Mouse (Mus musculus): ENCODE measurements around the gene Ephb4.

The Ephb4 gene

DNA sequence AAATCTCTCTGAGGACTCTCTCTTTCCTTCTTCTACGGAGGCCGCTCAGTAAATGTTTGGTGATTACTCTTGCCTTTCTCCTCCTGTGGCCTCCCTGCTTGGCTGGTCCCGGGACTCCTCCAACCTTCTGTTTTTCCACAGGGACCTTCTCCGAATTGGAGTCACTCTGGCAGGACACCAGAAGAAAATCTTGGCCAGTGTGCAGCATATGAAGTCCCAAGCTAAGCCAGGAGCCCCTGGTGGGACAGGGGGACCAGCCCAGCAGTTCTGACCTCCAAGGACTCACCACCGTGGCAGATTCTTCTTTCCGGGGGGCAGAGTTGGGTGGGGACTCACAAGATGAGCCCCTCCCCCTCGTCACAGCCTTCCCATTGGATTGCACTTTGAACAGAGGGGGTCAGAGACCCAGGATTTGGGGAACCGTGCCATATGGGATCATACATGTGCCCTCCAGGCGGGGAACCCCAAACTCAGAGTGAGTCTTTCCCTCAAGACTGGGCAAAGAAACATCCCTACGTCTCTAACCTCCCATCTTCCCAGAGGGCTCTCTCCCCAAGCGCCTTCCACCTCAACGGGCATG lies 23.6 kb downstream of the Ephb4 start:
- no peak for DNase-seq

DNA sequence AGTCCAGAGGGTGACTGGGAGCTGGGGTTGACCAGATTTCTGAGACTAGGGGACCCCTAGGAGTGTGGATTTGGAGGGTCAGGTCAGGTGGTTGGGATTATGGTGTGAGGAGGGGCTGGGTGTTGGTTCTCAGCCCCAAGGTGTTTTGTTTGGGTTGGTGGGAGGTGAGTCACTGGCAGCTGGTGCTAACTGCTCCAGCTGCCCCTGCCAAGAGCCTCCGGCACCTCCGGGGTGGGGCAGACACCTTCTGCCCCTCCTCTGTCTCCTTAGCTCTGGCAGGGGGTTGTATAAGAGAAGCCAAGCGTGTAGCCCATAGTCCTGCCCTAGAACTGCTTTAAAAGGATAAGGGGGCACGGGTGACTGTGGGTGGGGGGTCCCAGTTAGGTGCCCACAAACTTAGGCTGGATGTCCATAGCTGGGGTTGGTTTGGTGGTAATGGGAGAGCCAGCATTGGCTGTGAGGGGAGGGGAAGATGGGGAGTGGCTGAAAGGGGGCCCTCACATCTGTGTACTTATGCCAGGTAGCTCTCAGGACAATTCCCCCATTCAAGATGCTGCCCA lies 24.7 kb downstream of the Ephb4 start:
- DNase-seq: no peak

DNA sequence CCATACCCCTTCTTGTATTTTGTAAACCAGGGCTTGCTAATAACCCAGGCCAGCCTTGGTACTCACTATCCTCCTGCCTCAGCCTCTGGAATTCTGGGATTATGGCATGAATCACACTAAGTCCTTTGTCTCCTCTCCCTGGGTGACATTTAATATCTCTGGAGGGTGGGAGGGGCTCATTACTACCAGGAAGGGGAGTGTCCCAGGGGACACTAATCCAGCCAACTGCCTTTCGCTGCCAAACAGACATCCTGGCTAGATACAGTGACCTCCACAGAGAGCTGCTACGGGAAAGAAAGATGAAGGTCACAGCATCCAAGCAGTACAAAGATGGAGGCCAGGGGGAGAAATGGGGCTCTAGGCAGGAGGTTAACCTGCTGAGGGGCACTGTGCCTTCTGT lies 25.7 kb downstream of the Ephb4 start:
- DNase-seq: peak; percentile 73

DNA sequence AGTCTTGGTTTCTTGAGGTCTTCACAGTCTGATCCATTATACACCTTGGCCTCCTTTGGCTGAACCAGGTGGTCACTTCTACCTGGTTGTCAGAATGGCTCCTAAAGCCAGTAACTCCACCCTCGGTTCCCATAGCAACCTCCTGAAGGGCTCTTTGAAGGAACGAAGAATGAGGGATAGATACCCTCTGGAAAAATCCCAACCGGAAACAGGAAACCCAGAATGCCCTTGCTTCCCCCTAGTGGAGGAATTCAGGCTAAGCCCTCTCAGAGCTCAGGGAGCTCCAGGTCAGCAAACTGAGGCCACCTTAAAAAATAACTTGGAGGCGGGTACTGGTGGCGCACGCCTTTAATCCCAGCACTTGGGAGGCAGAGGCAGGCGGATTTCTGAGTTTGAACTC lies 26.3 kb downstream of the Ephb4 start:
- DNase-seq: peak; percentile 66

DNA sequence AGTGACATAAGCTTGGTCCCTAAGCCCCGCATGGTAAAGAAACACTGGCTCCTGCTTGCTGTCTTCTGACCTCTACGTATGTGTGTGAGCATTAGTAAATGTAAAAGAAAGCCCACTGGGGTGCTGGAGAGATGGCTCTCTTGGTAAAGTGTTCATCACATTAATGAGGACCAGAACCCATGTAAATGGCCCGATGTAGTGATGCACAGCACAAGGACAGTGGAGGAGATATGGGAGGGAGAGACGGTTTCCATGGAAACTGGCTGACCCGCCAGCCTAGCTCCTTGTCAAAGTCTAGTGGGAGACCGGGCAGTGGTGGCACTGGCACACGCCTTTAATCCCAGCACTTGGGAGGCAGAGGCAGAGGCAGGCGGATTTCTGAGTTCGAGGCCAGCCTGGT lies 26.8 kb downstream of the Ephb4 start:
- DNase-seq: no peak

DNA sequence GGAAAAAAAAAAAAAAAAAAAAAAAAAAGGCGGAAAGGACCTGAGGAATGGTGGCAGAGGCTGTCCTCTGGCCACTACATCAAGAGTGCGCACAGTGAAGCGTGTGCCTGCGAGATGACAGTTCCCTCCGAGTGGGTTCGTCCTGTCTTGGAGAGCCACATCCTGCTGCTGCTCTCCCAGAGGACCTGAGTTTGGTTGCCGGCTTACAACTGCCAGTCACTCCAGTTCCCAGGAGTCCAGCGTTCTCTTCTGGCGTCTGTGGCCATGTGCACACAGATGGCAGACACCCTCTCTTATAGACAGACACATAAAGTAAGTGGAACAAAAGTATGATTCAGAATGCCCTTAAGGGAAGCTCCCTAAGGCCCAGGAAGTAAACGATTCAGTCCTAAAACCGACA lies 27.3 kb downstream of the Ephb4 start:
- peak; percentile 35 for DNase-seq

DNA sequence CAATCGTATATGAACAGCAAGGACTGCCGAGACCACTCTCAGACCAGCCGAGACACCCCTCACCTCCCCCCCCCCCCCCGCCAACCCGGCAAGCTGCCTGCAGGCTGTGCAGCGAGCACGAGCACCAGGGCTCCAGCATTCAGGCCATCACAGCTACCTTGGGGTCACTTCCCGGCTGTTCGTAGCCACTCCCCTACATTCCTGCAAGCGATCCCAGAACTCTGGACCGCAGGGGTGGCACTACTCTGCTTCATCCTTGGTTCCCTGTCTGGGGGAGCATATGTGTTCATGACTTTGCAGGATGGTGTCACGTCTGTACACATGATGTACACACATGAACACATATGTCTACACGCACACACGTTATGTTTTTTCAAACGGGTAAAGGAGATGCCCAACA lies 27.7 kb downstream of the Ephb4 start:
- no peak for DNase-seq

DNA sequence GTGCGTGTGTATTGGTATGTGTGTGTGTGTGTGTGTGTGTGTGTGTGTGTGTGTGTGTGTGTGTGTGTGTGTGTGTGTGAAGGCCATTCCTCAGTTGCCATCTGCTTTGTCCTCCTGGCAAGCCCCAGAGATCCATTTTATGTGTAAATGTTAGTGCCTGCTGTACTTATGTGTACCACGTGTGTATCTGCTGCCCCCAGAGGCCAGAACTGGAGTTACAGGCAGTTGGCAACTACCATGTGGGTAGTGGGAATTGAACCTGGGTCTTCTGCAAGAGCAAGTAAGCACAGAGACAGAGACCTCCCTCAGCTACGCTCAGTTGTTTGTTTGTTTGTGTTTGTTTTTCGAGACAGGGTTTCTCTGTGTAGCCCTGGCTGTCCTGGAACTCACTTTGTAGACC lies 31.2 kb downstream of the Ephb4 start:
- peak; percentile 69 for DNase-seq

DNA sequence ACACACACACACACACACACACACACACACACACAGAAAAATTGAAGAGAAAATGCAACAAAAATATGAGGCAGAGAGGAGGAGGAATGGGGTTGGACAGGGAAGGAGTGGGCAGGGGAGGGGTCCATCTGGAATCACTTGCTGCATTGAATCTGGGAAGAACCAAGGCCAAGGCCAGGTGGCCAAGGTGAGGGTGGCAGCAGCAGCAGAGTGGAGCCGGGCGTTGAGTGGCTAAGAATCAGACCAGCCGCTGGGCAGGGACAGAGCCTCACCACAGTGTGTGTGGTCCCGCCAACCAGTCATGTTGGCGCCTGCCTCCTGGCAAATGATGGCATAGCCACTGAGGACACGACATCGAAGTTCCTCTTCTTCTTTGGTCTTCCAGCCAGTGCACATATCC lies 33.5 kb downstream of the Ephb4 start:
- no peak for DNase-seq

DNA sequence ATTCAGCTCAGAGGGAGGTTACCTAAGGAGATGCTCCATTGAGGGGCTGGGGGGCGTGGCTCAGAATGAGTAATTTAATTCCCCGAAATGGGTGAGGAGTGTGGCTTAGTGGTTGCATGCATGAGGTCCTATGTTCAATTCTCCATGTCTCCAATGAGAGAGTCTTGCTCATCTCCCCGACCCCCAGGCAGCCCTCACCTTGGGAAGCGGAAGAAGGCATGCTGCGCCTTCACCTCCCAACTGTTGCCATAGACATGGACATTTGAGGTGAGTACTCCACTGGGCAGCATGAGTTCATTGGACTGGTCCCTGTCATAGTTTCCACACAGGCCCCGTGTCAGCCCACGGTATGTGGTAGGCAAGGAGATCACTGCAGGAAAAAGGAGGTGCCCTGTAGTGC lies 36.8 kb downstream of the Ephb4 start:
- DNase-seq: no peak

DNA sequence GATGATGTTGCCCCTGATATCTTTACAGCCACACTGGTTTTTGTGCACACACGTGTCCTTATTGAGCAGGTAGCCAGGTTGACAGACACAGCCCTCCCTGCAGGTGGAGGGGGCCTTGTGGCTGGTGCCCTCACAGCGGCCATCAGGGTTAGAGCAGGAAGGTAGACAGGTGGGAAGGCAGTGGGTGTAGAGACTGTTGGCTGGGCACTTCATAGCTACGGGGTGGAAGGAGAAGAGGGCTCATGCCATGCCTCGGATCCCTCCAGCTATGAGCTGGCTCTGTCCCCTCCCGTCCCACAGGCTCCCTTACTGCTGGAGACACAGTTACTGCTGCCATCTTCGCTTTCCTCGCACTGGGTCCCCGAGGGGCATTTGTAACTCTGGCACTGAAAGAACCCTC lies 41.7 kb downstream of the Ephb4 start:
- no peak for DNase-seq

DNA sequence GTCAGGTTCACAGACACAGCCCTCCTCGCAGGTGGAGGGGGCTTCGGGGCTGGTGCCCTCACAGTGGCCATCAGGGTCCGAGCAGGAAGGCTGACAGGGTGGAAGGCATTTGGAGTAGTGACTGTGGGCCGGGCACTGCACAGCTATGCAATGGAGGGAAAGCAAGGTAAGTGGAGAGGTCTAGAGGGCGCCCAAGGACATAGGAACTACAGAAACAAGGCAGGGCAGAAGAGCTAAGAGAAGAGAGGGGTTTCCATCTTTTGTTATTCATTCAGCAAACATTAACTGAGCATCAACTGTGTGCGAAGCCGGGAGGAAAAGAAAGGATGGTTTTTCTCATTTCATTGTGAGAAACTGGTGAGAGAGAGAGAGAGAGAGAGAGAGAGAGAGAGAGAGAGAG lies 44.5 kb downstream of the Ephb4 start:
- DNase-seq: no peak

DNA sequence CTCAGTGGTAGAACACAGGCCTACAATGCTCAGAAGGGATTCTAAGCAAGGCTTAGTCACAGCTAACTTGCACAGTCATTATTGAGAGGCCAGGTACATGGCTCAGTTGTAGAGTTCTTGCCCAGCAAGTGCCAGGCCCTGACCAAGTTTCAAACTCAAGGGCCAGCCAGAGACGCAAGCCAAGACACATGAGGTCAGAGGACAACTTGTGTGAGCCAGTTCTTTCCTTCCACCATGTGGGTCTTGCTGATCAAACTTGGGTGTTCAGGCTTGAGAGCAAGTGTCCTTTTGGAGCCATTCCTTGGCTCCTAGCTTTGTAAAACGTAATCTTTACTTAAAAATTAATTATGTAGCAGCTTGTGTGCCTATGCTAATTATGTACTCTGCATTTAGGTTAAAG lies 54.2 kb downstream of the Ephb4 start:
- DNase-seq: peak; percentile 17

DNA sequence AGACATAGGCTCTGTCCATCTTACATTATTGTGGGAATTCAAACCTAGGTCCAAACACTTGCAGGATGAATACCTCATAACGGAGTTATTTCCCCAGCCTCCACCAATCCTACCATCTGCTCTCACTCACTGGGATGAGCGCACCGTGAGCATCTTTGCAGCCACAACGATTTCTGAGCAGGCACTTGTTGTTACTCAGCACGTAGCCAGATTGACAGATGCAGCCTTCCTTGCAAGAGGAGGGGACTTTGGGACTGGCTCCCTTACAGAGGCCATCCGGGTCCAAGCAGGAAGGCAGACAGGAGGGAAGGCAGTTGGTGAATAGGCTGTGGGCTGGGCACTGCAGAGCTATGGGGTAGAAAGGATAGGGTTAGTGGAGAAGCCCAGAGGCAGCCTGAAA lies 59.5 kb downstream of the Ephb4 start:
- no peak for DNase-seq

DNA sequence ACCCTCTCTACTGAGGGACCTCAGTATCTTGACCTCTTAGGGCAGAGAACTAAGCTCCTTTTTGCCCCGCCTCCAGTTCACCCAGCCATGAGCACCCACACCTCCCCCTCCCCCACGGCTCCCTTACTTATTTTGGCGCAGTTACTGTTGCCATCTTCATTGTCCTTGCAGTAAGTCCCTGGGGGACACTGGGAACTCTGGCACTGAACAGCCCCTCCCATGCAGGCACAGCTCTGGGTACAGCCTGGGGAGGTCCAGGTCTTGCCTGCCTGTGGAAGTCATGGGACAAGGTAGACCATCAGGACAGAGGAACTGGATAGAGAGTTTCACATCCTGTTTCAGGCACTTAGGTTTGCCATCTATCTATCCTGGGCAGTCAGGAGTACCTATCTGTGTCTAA lies 60.2 kb downstream of the Ephb4 start:
- DNase-seq: no peak

DNA sequence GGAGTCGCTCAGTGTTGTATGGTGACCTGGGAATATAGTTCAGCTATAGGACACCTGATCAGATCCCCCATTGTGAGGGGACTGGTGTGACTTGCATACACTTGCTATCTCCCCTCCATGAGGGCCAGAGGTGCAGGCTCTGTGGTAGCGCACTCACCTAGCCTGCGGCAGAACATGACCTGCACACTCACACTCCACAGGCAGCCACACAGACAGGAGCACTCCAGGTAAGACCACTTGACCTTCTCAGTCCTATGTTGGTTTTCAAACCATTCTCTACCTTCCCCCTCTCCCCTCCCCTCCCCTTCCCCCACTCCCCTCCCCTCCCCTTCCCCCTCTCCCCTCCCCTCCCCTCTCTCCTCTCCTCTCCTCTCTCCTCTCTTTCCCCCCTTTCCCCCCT lies 60.6 kb downstream of the Ephb4 start:
- DNase-seq: no peak

DNA sequence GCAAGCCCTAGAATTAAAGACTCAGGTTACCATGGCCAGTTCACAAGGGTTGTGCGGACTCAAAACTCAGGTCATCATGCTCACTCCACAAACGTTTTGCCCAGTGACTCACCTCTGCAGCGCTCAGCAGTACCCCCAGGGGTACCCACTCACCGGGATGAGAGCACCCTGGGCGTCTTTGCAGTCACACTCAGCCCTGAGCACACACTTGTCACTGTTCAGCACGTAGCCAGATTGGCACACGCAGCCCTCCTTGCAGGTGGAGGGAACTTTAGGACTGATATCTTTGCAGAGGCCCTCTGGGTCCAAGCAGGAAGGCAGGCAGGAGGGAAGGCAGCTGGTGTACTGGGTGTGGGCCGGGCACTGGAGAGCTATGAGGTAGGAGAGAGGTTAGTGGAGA lies 61.3 kb downstream of the Ephb4 start:
- DNase-seq: no peak

DNA sequence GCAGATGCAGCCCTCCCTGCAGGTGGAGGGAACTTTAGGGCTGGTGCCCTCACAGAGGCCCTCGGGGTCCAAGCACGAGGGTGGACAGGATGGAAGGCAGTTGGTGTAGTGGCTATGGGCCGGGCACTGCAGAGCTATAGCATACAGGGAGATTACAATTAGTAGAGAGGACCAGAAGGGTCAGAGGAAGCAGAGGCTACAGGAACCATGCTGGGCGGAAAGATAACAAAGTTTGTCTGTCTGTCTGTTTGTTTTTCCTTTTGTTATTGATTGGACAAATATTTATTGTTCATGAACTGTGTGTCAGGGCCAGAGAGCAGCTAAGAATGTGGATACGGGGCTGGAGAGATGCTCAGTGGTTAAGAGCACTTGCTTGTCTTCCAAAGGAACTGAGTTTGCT lies 64.3 kb downstream of the Ephb4 start:
- no peak for DNase-seq

DNA sequence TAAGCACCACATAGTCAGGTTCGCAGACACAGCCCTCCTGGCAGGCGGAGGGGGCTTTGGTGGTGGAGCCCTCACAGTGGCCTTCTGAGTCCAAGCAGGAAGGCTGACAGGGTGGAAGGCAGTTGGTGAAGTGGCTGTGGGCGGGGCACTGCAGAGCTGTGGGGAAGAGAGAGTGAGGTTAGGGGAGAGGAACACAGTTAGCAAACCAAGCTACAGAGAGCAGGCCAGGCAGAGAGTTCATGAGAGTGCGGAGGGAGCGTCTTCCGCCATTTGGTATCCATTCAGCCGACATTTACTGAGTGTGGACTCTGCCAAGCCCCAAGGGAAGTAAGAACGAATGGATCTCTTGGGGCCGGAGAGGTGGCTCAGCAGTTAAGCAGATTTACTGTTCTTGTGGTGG lies 69.2 kb downstream of the Ephb4 start:
- peak; percentile 5 for DNase-seq

DNA sequence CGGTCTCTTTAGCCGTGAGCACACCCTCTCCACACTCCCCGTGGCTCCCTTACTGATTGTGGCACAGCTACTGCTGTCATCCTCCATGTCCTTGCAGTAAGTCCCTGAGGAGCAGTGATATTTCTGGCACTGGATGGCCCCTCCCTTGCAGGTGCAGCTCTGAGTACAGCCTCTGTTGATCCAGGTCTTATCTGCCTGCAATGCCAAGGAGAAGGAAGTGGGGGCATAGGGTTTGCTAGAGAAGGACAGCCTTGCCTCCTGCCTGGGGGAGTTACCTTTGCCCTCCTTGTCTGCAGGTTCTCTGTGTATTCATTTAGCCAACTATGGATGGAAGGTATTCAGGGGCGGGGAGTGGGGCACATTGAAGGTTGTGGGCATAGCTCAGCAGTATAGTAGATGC lies 69.9 kb downstream of the Ephb4 start:
- no peak for DNase-seq

DNA sequence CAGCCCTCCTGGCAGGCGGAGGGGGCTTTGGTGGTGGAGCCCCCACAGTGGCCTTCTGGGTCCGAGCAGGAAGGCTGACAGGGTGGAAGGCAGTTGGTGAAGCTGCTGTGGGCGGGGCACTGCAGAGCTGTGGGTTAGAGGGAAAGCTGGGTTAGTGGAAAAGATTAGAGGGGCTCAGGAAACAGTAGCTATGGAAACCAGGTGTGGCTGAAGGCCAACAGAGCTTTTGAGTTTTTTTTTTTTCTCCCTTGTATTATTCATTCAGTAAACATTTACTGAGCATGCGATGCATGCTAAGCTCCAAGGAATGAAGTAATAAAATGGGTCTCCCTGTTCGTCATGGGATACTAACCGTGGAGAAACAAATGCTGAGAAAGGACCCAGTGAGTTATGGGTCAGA lies 75.7 kb downstream of the Ephb4 start:
- DNase-seq: no peak

All from kidney, adult 11 months (tissue).